Mouse (Mus musculus) CH12.LX (cell line): ENCODE data around the gene Dhx16.
A peak's percentile ranks its signal among the peaks of the same experiment; 100 is the strongest.

Experiments used
- CHD2 ChIP-seq: IDR thresholded peaks from 2 replicates; pipeline ENCODE4 v1.6.1; 2011; ENCODE audit warnings: low read length, improper control_type of control experiment
- HCFC1 ChIP-seq: IDR thresholded peaks from 2 replicates; pipeline ENCODE4 v1.6.1; 2012; ENCODE audit warnings: low read depth, mild to moderate bottlenecking, inconsistent platforms, low read length, improper control_type of control experiment
- KAT2A ChIP-seq: IDR thresholded peaks from 2 replicates; pipeline ENCODE4 v1.6.1; 2012; ENCODE audit warnings: low read length, improper control_type of control experiment, inconsistent platforms; ENCODE audit not compliant: insufficient replicate concordance
- MAFK ChIP-seq: IDR thresholded peaks from 2 replicates; pipeline ENCODE4 v1.6.1; 2011; ENCODE audit warnings: low read length, improper control_type of control experiment; ENCODE audit not compliant: insufficient replicate concordance
- MAX ChIP-seq: IDR thresholded peaks from 2 replicates; pipeline ENCODE4 v1.6.1; 2011; ENCODE audit warnings: low read length, improper control_type of control experiment
- MAZ ChIP-seq: IDR thresholded peaks from 2 replicates; pipeline ENCODE4 v1.6.1; 2012; ENCODE audit warnings: low read depth, mild to moderate bottlenecking, inconsistent platforms, low read length, improper control_type of control experiment, moderate library complexity
- POLR2A ChIP-seq: IDR thresholded peaks from 2 replicates; pipeline ENCODE4 v1.6.1; 2011; ENCODE audit warnings: low read depth, mild to moderate bottlenecking, improper control_type of control experiment, low read length
- POLR2AphosphoS2 ChIP-seq: IDR thresholded peaks from 2 replicates; pipeline ENCODE4 v1.6.1; 2011; ENCODE audit warnings: low read depth, low read length, improper control_type of control experiment
- TCF12 ChIP-seq: IDR thresholded peaks from 2 replicates; pipeline ENCODE4 v1.6.1; 2014; ENCODE audit warnings: low read depth, mild to moderate bottlenecking, inconsistent platforms, low read length, improper control_type of control experiment

DNA sequence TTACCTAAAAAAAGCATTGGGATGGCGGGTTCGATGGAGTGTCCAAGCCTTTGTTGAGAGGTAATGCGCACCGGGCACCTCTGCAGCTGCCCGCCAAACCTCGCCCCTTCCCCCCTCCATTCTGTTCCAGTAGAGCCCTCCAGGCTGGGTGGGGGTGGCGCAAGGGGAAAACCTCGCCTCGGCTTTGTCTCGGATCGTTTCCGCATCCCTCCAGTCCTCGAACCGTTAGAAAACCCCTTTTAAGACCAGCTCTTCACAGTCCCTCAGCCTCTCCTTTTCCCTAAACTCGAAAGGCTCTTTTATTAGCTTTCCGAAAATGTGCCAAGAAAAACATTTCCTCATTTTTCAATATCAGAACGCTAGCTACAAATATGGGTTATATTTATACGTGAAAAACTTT lies 42.1 kb upstream of the Dhx16 start:
- TF ChIP-seq MAX (no peak), CHD2 (peak; percentile 85), KAT2A (no peak), MAZ (no peak), POLR2A (no peak), HCFC1 (peak; percentile 43; the same call in 1 of the 2 replicates), MAFK (no peak), TCF12 (no peak), POLR2AphosphoS2 (peak; percentile 88)
